Mouse (Mus musculus): ENCODE measurements around the gene Use1.
"Not testable (repeated sequence)": the region's sequence is repeated elsewhere in the genome, so short reads cannot be mapped to it uniquely, and the experiment has no call there.

Use1 gene

DNA sequence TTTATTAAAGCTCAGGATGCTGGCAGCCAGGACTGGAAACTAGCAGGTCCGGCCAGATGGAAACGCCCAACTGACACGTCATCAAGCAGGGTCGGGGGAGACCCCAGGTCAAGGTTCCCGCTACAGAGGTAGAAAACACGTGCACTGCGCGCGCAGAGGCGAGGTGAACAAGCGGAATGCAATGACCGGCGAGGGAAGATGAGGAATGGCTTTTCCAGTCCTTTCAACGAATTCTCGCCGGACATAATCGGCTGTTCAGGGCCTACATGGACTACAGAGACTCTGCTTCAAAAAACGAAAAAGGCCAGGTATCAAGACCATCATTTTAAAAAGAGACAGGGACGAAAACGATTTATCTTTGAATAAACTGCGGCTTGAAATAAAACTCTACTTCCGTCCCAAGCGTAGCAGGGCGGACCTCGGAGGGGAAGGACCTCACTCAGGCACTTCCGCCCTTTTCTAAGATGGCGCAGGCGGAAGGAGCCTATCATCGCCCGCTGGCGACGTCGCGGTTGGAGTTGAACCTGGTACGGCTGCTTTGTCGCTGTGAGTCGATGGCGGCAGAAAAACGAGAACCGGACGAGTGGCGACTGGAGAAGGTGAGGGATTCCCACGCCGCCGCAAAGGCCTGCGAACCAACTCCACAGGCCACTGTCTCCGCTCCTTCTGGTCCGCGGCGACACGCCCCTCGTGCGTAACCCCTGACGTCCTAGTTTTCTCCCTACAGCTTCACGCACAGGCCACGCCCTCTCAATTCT lies at the start of gene Use1:
Gene Use1 (plus strand): TSS at position 78 of the 758 bp plus-strand sequence.
- peak; percentile 92 for DNase-seq

DNA sequence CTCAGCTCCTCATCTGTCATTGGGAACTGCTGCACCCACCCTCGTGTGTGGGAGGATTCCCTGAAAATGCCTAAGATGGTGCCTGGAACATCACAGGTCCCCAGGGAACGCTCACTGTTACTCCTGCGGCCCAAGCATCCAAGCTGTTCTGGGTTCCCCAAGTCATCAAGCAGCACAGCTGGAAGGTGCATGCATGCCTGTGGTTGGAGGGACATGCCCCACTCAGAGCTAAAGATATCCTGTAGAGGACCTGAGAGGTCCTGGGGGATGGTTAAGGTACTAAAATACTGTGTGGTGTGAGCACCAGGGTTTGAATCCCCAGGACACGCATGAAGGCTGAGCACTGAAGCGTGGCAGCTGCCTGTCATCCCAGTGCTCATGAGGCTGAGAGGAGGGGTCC lies 48.0 kb upstream of the Use1 start:
- not testable (repeated sequence) for DNase-seq

DNA sequence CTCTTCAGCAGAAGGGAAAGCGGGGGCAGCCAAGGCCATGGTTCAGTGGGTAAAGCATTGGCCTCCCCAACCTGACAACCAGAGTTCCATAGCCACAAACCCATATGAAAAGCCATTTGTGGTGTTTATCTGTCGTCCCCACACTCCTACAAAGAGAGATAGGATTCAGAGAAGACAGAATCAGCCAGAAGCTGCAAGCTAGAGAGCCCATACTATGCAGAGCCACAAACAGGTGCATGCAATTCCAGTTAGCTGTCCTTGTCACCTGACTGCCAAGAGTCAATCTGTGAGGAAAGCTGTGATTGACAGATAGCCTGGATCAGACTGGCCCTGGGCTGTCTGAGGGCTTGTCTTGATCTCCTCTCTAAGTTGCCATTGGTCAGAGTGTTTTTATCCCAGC lies 46.9 kb upstream of the Use1 start:
- DNase-seq = not testable (repeated sequence)

DNA sequence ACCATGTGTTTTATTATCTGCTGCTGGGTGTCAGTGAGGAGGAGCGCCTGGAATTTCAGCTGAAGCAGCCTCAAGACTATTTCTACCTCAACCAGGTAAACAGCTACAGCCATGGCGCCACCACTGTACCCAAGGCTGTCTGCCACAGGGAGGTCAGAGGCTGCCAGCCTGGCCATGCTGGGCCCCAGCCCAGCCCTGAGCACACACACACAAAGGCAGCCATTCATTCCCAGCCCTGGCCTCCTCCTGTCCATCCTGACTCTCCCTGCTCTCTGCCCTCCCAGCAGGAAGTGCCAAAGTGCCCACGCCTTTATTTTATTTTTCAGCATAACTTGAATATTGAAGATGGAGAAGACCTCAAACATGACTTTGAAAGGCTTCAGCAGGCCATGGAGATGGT lies 43.7 kb upstream of the Use1 start:
- no peak for DNase-seq

DNA sequence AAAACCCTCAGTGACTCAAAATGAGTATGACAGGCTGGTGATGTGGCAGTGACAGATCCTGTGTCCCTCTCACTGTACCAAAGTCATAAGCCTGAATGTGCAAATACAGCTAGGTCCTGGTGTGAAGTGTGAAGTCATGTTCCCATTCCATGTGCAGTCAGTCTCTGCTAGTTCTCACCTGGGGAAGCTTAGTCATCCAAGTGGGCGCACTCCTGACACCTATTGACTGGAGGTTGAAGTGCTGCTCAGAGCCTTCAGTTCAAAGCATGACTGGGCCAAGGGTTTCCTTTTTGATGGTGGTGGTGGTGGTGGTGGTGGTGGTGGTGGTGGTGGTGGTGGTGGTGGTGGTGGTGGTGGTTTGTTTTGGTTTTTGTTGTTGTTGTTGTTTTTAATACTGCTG lies 41.8 kb upstream of the Use1 start:
- peak; percentile 48 for DNase-seq

DNA sequence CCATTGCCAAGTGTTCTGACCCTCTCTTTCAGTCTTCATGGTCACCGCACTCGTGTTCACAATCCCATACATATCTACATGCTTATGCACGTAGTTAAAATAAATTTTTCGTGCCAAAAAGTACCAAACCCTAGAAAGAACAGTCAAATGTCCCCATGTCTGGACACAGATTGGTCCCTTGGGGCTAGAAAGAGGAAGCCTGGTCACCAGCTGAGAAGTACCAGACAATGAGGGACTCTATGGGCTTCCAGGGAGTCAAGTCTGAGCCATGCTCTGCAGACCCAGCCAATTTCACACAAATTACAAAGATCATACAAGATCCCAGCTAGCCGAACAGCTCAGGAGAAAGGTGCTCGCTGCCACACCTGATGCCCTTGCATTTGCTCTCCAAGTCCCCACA lies 28.8 kb upstream of the Use1 start:
- DNase-seq = not testable (repeated sequence)

DNA sequence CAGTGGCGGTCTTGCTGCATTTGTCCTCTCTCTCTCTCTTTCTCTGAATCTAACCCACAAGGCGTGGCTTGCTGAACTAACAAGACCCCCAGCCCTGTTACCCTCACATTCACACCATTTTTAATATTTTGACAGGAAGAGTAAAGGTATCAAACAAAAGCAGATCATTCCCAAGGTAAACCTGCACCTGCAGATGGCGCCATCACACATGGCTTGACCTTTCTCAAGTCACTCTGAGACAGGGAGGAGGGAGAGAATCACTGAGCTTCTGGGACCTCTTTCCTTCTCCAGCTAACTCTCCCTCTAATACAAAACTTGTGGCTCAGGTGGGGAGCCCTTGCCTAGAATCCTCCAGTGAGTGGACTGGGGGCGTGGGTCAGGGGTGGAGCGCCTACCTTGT lies 26.0 kb upstream of the Use1 start:
- peak; percentile 74 for DNase-seq

DNA sequence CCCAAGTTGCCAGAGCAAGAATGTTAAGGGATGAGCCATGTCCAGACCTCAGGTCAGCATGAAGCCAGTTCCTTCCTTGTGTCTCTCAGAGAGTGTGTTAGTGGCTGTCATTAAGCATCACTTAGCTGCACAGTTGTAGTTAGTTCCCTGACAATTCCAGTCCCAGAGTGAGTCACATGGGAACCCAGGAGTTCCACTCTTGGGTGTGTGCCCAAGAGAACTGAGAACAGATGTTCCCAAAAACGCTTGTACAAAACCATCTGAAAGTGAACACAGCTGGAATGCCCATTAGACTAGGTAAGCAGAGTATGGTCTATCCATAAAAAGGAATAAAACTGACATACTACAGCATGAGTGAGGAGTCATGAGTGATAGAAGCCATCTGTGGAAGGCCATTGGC lies 20.1 kb upstream of the Use1 start:
- no peak for DNase-seq

DNA sequence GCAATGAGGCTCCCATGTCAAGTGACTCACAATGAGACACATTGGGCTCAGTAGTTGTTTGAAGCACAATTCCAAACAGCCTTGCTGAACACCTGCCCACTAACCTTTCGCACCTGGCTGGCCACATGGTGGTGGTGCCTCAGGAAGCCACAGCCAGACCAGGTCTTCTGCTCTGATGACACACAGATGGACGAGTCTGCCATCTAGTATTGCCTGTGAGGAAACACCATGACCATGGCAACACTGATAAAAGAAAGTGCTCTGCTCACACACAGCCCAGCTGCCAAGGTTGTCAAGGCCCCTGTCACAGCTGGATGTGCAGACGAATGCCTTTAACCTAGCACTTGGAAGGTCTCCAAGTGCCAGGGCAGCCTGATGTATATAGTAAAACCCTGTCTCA lies 15.5 kb upstream of the Use1 start:
- no peak for DNase-seq

DNA sequence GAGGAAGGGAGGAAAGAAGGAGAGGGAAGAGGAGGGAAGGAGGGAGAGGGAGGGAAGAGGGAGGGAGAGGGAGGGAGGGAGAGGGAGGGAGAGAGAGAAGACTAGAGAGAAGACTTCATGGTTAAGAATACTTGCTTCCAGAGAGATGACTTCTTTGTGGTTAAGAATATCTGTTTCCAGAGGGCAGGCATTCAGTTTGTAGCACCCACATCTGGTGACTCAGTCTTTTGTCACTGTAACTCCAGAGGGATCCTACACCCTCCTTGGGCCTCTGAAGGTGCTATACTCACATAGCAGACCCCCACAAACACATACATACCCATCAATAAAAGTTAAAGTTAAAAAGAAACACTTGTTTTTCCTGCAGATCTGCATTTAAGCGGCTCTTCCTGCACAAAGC lies 15.1 kb upstream of the Use1 start:
- no peak for DNase-seq

DNA sequence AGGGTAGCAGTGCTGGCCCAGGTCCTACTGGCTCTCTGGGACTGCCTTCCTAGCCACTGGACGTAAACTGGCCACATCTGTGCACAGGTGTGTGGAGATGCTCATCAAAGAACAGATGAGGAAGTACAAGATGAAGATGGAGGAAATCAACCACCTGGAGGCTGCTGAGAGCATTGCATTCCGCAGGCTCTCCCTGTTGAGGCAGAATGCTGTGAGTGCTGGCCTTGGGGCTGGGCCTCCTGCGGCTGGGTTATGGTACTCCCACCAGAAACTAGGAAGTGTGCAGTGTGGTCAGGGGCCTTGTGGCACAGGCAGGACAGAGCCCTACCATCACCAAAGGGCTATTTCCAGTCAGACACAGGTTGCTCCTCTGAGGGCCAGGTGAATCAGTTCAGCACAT lies 8.6 kb upstream of the Use1 start:
- no peak for DNase-seq

DNA sequence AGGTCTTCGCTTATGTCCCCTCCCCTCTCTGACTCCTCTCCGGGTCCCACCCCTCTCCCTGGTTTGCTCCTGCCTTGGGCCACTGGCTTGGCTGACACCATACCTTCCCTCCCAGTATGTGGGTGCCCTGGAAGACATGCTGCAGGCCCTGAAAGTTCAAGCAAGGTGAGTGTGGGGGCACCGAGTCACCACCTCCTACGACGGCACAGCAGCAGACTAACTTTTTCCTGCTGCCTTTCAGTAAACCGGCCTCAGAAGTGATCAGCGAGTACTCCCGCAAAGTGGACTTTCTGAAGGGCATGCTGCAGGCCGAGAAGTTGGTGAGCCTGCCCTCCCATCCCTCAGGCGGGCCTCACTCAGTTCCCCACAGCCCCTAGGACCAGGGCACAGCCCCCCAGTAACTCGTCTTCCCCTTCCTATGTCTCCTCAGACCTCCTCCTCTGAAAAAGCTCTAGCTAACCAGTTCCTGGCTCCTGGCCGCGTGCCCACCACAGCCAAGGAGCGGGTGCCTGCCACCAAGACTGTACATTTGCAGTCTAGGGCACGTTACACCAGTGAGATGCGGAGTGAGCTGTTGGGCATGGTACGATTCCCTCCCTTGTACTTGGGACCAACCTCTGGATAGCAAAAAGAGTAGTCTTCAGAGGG lies 1.0 kb downstream of the Use1 start:
- DNase-seq = no peak

DNA sequence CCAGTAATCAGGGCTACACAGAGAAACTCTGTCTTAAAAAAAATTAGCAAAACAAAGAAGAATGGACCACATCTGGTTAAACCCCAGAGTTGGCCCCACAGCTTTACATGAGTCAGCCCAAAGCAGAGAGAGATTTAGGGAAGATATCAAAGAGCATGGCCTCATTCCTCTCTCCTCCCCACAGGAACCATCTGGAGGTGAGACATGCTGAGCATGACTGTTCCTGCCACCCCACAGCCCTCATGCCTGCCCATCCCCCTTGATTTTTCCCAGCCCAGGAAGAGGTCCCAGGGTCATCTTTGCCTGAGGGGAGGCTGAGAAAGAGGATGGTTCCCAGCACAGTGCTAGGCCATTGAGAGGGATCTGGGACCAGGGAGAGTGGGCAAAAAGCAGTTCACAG lies 1.7 kb downstream of the Use1 start:
- DNase-seq = no peak

DNA sequence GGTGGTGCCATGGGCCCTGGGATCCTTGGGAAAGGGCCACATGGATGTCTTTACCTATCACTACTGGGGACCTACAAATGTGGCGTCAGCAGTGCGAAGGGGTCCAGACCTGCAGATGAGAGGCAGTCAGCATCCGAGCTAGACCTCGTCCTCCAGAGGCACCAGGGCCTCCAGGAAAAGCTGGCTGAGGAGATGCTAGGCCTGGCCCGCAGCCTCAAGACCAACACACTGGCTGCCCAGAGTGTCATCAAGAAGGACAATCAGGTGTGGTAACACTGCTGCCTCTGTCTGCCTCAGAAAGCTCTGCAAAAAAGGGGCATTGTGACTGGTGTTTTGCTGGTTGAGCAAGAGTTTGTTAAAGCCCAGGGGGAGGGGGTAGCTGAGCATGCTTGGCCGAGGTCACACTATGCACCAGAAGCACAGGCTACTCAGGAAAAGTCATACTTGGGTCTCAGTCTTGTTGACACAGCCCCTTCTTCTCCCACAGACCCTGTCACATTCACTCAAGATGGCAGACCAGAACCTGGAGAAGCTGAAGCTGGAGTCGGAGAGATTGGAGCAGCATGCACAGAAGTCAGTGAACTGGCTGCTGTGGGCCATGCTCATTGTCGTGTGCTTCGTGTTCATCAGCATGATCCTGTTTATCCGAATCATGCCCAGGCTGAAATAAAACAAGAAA lies 2.5 kb downstream of the Use1 start:
- no peak for DNase-seq

DNA sequence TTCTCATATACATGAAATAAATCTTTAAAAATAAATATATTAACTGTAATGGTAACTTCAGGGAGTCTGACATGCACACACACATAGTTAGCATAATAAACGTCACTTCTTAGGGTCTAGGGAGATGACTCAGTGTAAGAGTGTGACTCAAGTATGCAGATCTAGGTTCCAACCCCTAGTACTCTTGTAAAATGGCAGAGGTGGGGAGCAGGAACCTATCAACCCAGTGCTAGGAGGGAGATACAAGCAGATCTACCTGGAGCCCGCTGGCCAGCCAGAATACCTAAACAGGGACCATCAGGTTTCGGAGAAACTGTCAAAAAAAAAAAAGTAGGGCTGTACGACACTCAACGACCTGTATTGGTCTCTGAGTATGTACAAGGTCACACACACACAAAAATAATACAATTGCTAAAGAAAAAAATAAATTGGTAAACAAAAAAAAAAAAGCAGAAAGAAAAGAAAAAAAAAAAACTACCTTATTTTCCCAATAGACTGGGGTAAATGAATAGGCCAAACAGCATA lies 4.1 kb downstream of the Use1 start:
- no peak for DNase-seq

DNA sequence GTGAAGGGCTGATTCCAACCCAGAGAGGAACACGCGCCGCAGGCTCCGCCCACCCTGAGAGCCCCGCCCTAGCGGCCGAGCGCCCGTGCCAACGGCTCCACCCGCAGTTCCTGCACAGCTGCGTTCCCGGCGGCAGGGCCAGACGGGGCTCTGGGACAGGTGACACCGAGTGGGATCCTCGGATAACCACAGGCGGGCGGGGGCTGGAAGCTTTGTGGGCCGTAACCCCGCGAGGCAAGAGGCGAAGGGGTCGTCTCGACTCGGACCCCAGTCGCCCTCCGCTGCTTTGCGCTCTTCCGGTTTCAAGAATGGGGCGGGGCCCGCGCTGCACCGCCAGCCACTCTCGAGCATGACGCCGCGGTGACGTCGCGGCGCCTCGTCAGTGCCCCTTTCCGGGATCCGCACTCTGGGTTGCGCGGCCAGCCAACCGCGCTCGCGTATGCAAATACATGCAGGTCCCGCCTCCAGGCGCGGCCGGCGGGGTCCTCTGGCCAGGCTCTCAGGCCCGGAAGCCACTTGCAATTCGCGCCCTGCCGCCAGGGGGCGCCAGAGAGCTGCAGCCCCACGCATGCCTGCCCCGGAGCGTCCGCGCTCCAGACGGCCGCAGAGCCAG lies 4.7 kb downstream of the Use1 start, which contains the start of gene Ocel1:
Gene Ocel1 (plus strand): TSS at position 63 of the 613 bp plus-strand sequence.
- peak; percentile 98 for DNase-seq

DNA sequence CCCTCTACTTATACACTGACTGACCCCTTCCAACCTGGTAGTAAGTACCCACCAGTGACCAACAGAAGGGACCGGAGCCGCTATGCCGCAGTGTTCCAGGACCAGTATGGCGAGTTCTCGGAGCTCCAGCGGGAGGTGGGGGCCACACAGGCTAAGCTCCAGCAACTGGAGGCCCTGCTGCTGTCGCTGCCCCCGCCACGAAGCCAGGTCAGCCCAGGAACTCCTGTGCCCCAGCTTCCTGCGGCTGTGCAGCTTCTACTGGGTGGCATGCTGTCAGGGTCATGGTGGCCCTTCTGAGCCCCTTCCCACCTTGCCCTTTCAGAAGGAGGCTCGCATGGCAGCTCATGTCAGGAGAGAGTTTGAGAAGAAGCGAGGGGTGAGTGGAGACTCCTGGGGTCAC lies 5.8 kb downstream of the Use1 start:
- peak; percentile 42 for DNase-seq

DNA sequence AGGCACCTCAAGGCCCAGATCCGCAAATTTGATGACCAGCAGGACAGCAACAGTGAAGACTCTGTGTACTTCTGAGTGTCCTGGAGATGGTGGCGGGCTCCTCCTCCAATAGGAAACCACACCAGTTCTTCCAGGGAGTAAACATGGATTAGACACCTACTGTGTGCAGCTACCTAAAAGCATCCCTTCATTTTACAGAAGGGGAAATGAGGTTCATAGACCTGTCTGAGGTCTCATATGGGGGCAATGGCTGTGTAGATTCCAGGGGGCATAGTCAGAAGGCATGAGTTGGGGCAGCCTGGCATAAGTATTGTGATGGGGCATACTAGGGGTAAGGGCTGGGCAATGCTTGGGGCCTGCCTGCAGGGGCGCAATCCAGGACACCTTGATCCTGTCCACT lies 6.4 kb downstream of the Use1 start:
- no peak for DNase-seq

DNA sequence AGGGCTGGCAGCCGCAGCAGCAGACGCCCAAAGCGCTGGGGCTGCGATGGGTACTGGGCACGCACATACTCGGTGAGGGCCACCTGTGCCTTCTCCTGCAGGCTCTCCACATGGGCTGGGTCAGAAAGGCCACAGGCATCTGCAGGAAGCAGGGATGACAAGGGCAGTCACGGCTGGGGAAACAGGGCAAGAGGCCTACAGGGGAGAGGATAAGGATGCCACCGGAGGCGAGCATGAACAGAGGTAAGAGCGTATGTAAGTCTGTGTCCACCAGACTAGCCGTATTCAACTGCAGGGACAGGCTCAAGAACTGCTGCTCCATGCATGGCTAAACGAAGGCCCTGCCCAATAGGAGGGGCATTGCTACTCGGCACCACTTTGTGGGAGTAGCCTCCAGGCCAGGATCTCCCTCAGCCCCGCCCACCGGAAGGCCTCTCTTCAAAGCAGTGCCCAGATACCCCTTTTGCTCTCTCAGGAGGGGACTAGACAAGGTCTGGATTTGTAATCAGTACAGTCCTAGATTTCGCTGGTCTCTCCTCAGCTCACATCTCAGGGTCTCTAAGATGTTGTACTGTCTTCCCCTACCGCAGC lies 8.1 kb downstream of the Use1 start:
- no peak for DNase-seq

DNA sequence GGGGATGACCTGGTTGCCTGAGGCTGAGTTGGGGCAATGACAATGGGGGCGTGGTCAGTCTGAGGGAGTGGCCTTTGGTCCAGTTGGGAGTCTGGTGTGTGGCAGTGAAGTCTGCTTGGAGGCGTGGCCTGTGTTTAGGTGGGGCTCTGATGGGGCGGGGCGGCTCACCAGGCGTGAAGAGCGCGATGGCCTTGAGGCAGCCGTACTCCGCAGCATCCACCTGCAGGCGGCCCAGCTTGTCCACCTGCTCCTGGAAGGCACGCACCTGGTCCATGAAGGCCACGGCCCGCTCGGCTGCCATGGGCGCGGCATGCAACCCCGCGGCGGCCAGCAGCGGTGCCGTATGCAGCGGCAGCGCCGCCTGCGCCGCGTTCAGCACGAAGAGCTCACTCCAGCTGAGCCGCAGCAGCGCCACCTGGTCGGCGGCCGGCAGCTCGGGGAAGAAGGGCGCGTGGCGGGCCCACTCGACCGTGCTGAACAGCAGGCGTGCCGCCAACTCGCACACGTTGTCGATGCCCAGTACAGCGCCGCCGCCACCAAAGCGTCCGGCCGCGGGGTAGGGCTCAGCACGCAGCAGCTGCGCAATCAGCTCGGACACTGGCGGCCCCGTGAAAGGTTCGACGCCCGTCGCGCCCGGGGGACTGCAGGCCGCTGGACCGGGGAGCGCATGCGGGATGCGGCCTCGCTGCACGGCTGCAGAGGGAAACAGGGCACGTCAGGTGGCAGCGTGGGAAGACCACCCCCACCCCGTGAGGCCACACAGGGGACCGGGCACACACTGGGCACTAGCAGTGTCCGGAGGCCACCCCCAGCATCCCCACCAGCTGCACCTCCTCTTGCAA lies 9.2 kb downstream of the Use1 start:
- peak; percentile 77 for DNase-seq

DNA sequence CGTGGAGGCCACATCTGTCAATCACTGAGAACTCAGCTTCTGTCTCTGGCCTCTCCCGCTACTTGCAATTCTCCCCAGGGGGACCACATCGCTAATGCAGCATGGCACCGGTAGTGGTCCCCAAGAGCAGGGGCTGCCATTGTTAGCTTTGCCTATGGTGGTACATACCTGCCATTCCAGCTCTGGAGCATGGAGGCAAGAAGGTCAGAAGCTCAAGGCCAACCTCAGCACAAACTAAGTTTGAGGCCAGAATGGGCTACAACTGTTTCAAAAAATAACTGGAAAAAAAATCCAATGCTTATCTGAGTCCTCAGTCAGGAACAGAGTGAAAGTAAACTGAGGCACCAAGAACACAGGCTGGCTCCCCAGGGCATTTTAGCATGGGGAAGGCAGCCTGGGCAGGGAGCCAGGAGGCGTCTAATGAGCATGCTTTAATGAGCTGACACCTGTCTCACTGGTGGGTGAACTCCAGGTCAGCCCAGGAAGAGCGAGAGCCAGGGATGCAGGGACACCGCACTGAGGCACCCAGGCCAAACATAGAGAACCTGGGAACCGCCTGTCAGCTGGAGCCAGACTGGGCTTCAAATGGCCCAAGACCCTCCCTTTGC lies 9.9 kb downstream of the Use1 start:
- no peak for DNase-seq

DNA sequence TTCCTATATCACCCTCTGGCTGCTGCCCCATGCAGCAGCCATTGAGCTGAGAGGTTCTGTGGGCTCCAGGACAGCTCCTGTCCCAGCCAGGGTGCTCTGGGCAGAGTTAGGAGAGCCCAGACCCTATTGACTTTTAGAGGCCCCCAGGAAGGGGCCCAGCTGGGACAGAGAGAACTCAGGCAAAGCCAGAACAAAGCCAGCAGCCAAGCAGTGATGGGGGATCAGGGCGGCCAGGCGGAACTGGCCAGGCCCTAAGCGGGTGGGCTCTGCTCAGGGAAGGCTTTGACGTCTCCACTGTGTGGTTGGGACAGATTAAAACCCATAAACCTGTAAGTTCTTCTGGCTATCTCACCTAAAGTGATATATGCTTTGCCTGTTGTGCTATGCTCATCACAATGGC lies 12.4 kb downstream of the Use1 start:
- no peak for DNase-seq
